ENCODE assay signal across 8 mouse cellular contexts in genomic region chrX:120292832-120293750, GRCm38 (mm10). TPM values are rescaled to one million over a fixed set of nuclear protein-coding genes. Genes with fewer than 3 reads are reported as not detected.
DNase-seq lines count a peak whose midpoint lies in the region; ATAC-seq and TF ChIP-seq lines count a peak whose summit lies in the region.

No protein-coding gene starts in this region.

- H3K4me3 ChIP-seq in ES-E14 (ENCODE audit: insufficient read depth in 1 of 2, low read depth in 1 of 2, low read length in 2 of 2, poor library complexity in 1 of 2, severe bottlenecking in 1 of 2) = peak overlapping the region; percentile 66 to 75
- peak overlapping the region; percentile 52 for H3K4me3 ChIP-seq in embryonic fibroblast, embryonic 13.5 days (ENCODE audit: insufficient read depth, low read length)
- H3K4me3 ChIP-seq in intestine, embryonic 15.5 days (replicated peaks) = peak overlapping the region; percentile 50
- H3K4me3 ChIP-seq in liver, embryonic 16.5 days (ENCODE audit: low read depth, low read length) = peak overlapping the region; percentile 36
- H3K4me3 ChIP-seq in stomach, postnatal 0 days (ENCODE audit: low read depth, low read length) = peak overlapping the region; percentile 44

- no peaks in the 10 kb centered on the region for H3K9me3 ChIP-seq in ES-E14 (ENCODE audit: control insufficient read depth, insufficient read depth, low read depth, low read length)
- H3K9me3 ChIP-seq in intestine, embryonic 15.5 days = no peaks in the 10 kb centered on the region
- no peaks in the 10 kb centered on the region for H3K9me3 ChIP-seq in liver, embryonic 16.5 days (replicated peaks; ENCODE audit: control insufficient read depth, low read length)
- no peaks in the 10 kb centered on the region for H3K9me3 ChIP-seq in stomach, postnatal 0 days (ENCODE audit: control insufficient read depth, low read length)

- H3K36me3 ChIP-seq in ES-E14 (ENCODE audit: control insufficient read depth, insufficient read depth, low read length, poor library complexity, severe bottlenecking) = no peaks in the 10 kb centered on the region
- H3K36me3 ChIP-seq in intestine, embryonic 15.5 days = no peaks in the 10 kb centered on the region
- H3K36me3 ChIP-seq in liver, embryonic 16.5 days (ENCODE audit: control insufficient read depth, insufficient read depth) = no peaks in the 10 kb centered on the region
- H3K36me3 ChIP-seq in stomach, postnatal 0 days (ENCODE audit: control insufficient read depth, insufficient read depth, low read length) = no peaks in the 10 kb centered on the region

- H3K9ac ChIP-seq in ES-E14 (ENCODE audit: insufficient read depth, low read depth, low read length, poor library complexity, severe bottlenecking) = peak overlapping the region; percentile 69
- H3K9ac ChIP-seq in intestine, embryonic 15.5 days = peak overlapping the region; percentile 17; the same call in 1 of the 2 replicates
- H3K9ac ChIP-seq in liver, embryonic 16.5 days (ENCODE audit: low read depth, low read length) = no peak overlapping the region
- H3K9ac ChIP-seq in stomach, postnatal 0 days (ENCODE audit: low read length) = no peak overlapping the region

- peak overlapping the region; percentile 82 for H3K4me2 ChIP-seq in intestine, embryonic 15.5 days (replicated peaks)
- H3K4me2 ChIP-seq in liver, embryonic 16.5 days (ENCODE audit: low read depth, low read length) = peak overlapping the region; percentile 18
- H3K4me2 ChIP-seq in stomach, postnatal 0 days (replicated peaks; ENCODE audit: low read depth) = peak overlapping the region; percentile 52

- H3K27me3 ChIP-seq in intestine, embryonic 15.5 days (replicated peaks) = no peaks in the 10 kb centered on the region
- H3K27me3 ChIP-seq in liver, embryonic 16.5 days (ENCODE audit: control insufficient read depth, insufficient read depth, low read depth, low read length) = peaks cover 17% of the 10 kb centered on the region
- no peaks in the 10 kb centered on the region for H3K27me3 ChIP-seq in stomach, postnatal 0 days (ENCODE audit: control insufficient read depth, insufficient read depth, low read length)

- in situ Hi-C loops in ES-E14 (cut with MboI; ENCODE audit: low sequenced_read_pairs in 2 of 2, unreplicated experiment in 2 of 2) = no loop called here

- H3K27ac ChIP-seq in ES-E14 (ENCODE audit: insufficient read depth, low read depth, low read length, poor library complexity, severe bottlenecking) = no peak overlapping the region
- no peak overlapping the region for H3K27ac ChIP-seq in embryonic fibroblast, embryonic 13.5 days (ENCODE audit: insufficient read depth, low read length)
- H3K27ac ChIP-seq in intestine, embryonic 15.5 days = no peak overlapping the region
- no peak overlapping the region for H3K27ac ChIP-seq in liver, embryonic 16.5 days (ENCODE audit: low read length)
- no peak overlapping the region for H3K27ac ChIP-seq in stomach, postnatal 0 days (replicated peaks)

- no peak for TF ChIP-seq EP300 in stomach, postnatal 0 days (optimal IDR thresholded peaks at IDR 0.05)

- no peak for TF ChIP-seq CTCF in embryonic fibroblast, embryonic 13.5 days (IDR thresholded peaks at IDR 0.05; ENCODE audit: borderline replicate concordance, insufficient read depth, low read length)
- peak; percentile 45 for TF ChIP-seq CTCF in stomach, postnatal 0 days (IDR thresholded peaks at IDR 0.05; ENCODE audit: low read depth)

- DNase-seq in adrenal gland, postnatal 14 days = peak; percentile 6
- no peak for DNase-seq in adrenal gland, adult 2 months
- DNase-seq in ES-E14 (ENCODE audit: low read depth, low spot score) = no peak
- peak; percentile 31 for DNase-seq in stomach, postnatal 0 days (ENCODE audit: low spot score)
- no peak for DNase-seq in MN1 (ENCODE audit: low spot score)

- no peak for TF ChIP-seq POLR2A in embryonic fibroblast, embryonic 13.5 days (IDR thresholded peaks at IDR 0.05; ENCODE audit: low read depth, low read length)

- 5% methylated on average over 39 of the region's 46 CpGs for WGBS in intestine, embryonic 15.5 days
- WGBS in liver, embryonic 16.5 days (ENCODE audit: insufficient replicate concordance) = 9% methylated on average over 35 of the region's 46 CpGs
- WGBS in stomach, postnatal 0 days = 5% methylated on average over 32 of the region's 46 CpGs

- peak; percentile 75 for ATAC-seq in intestine, embryonic 15.5 days
- no peak for ATAC-seq in liver, embryonic 16.5 days (ENCODE audit: low read depth)
- ATAC-seq in stomach, postnatal 0 days (ENCODE audit: low FRiP score, low TSS enrichment) = no peak

- H3K4me1 ChIP-seq in ES-E14 (ENCODE audit: control insufficient read depth in 2 of 2, insufficient read depth in 2 of 2, low read length in 2 of 2, poor library complexity in 1 of 2) = no peaks in the 10 kb centered on the region
- no peaks in the 10 kb centered on the region for H3K4me1 ChIP-seq in embryonic fibroblast, embryonic 13.5 days (ENCODE audit: control insufficient read depth, insufficient read depth, low read length)
- H3K4me1 ChIP-seq in intestine, embryonic 15.5 days (replicated peaks) = no peaks in the 10 kb centered on the region
- H3K4me1 ChIP-seq in liver, embryonic 16.5 days (ENCODE audit: control insufficient read depth, low read depth, low read length) = no peaks in the 10 kb centered on the region
- H3K4me1 ChIP-seq in stomach, postnatal 0 days (replicated peaks; ENCODE audit: control insufficient read depth, insufficient read depth) = no peaks in the 10 kb centered on the region

TF ChIP-seq in ES-E14, 5 proteins besides CTCF, POLR2A, EP300 and RAD21:
- TF ChIP-seq HCFC1 (IDR thresholded peaks at IDR 0.05; ENCODE audit: borderline replicate concordance, insufficient read depth, low read length) = no peak
- TF ChIP-seq MAFK (IDR thresholded peaks at IDR 0.05; ENCODE audit: insufficient read depth, low read depth, low read length) = no peak
- no peak for TF ChIP-seq ZNF384 (IDR thresholded peaks at IDR 0.05; ENCODE audit: low read depth, low read length)
- TF ChIP-seq ZC3H11A (IDR thresholded peaks at IDR 0.05; ENCODE audit: borderline replicate concordance, low read depth, low read length) = no peak
- no peak for TF ChIP-seq CHD2 (IDR thresholded peaks at IDR 0.05; ENCODE audit: low read depth, low read length)

RNA-seq across cellular contexts. Expression of gene Pcdh11x, which starts 3.0 kb away (rescaled TPM):
- total RNA-seq in adrenal gland, postnatal 14 days (2021) = 0.15 and 0.23 TPM in 2 replicates
- under 1 TPM; 0.10 to 0.12 TPM for total RNA-seq in adrenal gland, adult 2 months (2021)
- 0.10 and 0.30 TPM in 2 replicates for polyA plus RNA-seq in adrenal gland, adult 2 months (2012; rRNA removed)
- total RNA-seq in ES-E14 (2012; rRNA removed) = 0.05 and 0.13 TPM in 2 replicates
- polyA plus RNA-seq in embryonic fibroblast, embryonic 13.5 days (2011; ENCODE audit: insufficient read length, low read depth, missing spikeins) = 6.4 and 12.0 TPM in 2 replicates
- polyA plus RNA-seq in intestine, embryonic 15.5 days (2015; fragmentation: Nextera tagmentation; extraction: Ambion mirVana) = 3.3 and 3.6 TPM in 2 replicates
- 0.05 and 0.11 TPM in 2 replicates for polyA plus RNA-seq in liver, embryonic 16.5 days (2015; fragmentation: Nextera tagmentation; extraction: Ambion mirVana)
- 0.89 and 1.3 TPM in 2 replicates for polyA plus RNA-seq in stomach, postnatal 0 days (2015; fragmentation: Nextera tagmentation; extraction: Ambion mirVana)

RNA-seq across cellular contexts. Expression of gene H2afb3, which starts 19.8 kb away (rescaled TPM):
- total RNA-seq in adrenal gland, postnatal 14 days (2021) = not detected in 2 replicates
- total RNA-seq in adrenal gland, adult 2 months (2021) = not detected
- not detected in 2 replicates for polyA plus RNA-seq in adrenal gland, adult 2 months (2012; rRNA removed)
- total RNA-seq in ES-E14 (2012; rRNA removed) = not detected in 2 replicates
- polyA plus RNA-seq in embryonic fibroblast, embryonic 13.5 days (2011; ENCODE audit: insufficient read length, low read depth, missing spikeins) = not detected in 2 replicates
- polyA plus RNA-seq in intestine, embryonic 15.5 days (2015; fragmentation: Nextera tagmentation; extraction: Ambion mirVana) = not detected in 2 replicates
- not detected in 2 replicates for polyA plus RNA-seq in liver, embryonic 16.5 days (2015; fragmentation: Nextera tagmentation; extraction: Ambion mirVana)
- polyA plus RNA-seq in stomach, postnatal 0 days (2015; fragmentation: Nextera tagmentation; extraction: Ambion mirVana) = not detected in 2 replicates

Comparison
In these comparisons a context has a peak if more than half of its experiments do, and no peak if none do; other contexts are left out.
1. DNase-seq: peak in adrenal gland, postnatal 14 days (single experiment) and stomach, postnatal 0 days (single experiment); none in adrenal gland, adult 2 months (single experiment), ES-E14 (single experiment) and MN1 (single experiment).
2. H3K9ac ChIP-seq: peak in ES-E14 (single experiment) and intestine, embryonic 15.5 days (single experiment); none in liver, embryonic 16.5 days (single experiment) and stomach, postnatal 0 days (single experiment).
3. H3K4me2 ChIP-seq: peak in every context shown above with its lines; median percentile 82 in intestine, embryonic 15.5 days; 52 in stomach, postnatal 0 days; 18 in liver, embryonic 16.5 days.
4. Peak in every context shown above with its lines, with median percentiles within 50 percentile points of each other: H3K4me3 ChIP-seq.